Mouse (Mus musculus): Measurements from ENCODE around the gene Rapsn. TPM values are rescaled to one million over a fixed set of nuclear protein-coding genes. Genes with fewer than 3 reads are reported as not detected.

Rapsn gene
- polyA plus RNA-seq, 1 experiment from 2014 or later = 3.0 TPM

DNA sequence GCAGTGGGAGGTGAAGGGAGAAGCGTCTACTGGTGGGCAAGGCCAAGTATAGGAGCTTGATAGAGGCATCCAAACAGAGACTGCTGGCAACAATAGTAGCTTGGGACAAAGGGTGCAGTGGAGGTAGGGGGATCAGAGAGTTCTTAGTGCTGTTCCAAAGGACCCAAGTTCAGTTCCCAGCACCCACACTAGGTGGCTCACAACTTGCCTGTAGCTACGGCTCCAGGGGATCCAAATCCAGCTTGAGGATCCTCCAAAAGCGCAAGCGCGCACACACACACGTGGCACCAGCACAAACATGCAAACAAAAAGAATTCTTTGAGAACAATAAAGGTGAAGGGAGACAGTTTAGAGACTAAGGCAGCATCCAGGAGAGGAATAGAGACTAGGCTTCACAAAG is 28.8 kb downstream of the Rapsn start:
- Histone ChIP-seq H3K36me3 (ENCODE audit: insufficient read depth, low read length) (peaks cover 61% of the 10 kb centered on the region), H3K27me3 (ENCODE audit: insufficient read depth, low read length) (no peaks in the 10 kb centered on the region), H3K4me1 (ENCODE audit: insufficient read depth, low read length) (peaks cover 15% of the 10 kb centered on the region), H3K4me2 (replicated peaks; ENCODE audit: low read depth, low read length) (no peak overlapping the region), H3K27ac (ENCODE audit: low read length) (no peak overlapping the region), H3K4me3 (ENCODE audit: low read length) (no peak overlapping the region), H3K9me3 (ENCODE audit: low read length) (no peaks in the 10 kb centered on the region), H3K9ac (replicated peaks; ENCODE audit: low read length) (no peak overlapping the region)
- ATAC-seq (ENCODE audit: low FRiP score, low TSS enrichment) = no peak
- WGBS = 82% methylated on average over 6 of the region's 6 CpGs

DNA sequence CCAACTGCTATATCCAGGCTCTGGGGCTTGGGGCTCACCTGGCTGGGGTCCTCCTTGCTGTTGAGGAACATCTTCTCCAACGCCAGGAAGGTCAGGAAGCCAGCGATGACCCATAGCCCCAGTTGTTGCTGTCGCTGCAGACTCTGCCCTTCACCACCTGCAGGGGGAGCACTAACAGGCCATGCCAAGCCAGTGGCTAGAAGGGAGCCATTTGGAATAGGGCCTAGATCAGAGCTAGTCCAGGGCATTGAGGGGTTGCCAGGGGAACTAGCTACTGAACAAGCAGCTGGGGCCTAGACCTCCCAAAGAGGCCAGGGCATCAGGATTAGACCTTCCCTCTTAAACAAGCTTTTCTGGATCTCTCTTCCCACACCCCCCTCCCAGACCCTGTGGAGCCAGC is 30.1 kb downstream of the Rapsn start:
- no peak overlapping the region for H3K9ac ChIP-seq (replicated peaks; ENCODE audit: low read length)
- WGBS = 46% methylated on average over 3 of the region's 3 CpGs
- no peak for ATAC-seq (ENCODE audit: low FRiP score, low TSS enrichment)
- H3K27me3 ChIP-seq (ENCODE audit: insufficient read depth, low read length) = no peaks in the 10 kb centered on the region
- no peak overlapping the region for H3K27ac ChIP-seq (ENCODE audit: low read length)
- H3K4me1 ChIP-seq (ENCODE audit: insufficient read depth, low read length) = peaks cover 17% of the 10 kb centered on the region
- H3K9me3 ChIP-seq (ENCODE audit: low read length) = no peaks in the 10 kb centered on the region
- H3K4me2 ChIP-seq (replicated peaks; ENCODE audit: low read depth, low read length) = no peak overlapping the region
- no peak overlapping the region for H3K4me3 ChIP-seq (ENCODE audit: low read length)
- peaks cover 50% of the 10 kb centered on the region for H3K36me3 ChIP-seq (ENCODE audit: insufficient read depth, low read length)

DNA sequence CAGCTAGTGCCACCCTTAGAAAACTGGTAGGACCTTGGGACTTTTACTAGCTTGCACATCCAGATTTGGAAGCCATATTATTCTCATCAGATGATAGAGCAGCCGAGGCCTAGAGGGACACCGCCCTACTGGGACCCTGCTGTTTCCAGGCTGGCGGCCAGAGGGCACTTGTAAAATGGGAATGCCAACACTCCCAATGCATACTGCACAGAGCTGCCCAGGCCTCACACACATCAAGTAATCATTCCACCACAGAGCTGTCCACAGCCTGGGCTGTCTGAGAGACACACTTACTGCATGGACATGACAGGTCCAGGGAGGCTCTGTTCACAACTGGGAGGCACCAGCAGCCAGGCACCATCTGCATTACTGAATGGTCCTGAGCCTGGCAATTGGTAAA is 31.0 kb downstream of the Rapsn start:
- Histone ChIP-seq H3K27me3 (ENCODE audit: insufficient read depth, low read length) (no peaks in the 10 kb centered on the region), H3K4me3 (ENCODE audit: low read length) (no peak overlapping the region), H3K27ac (ENCODE audit: low read length) (no peak overlapping the region), H3K9ac (replicated peaks; ENCODE audit: low read length) (no peak overlapping the region), H3K4me2 (replicated peaks; ENCODE audit: low read depth, low read length) (no peak overlapping the region), H3K9me3 (ENCODE audit: low read length) (no peaks in the 10 kb centered on the region), H3K4me1 (ENCODE audit: insufficient read depth, low read length) (peaks cover 24% of the 10 kb centered on the region), H3K36me3 (ENCODE audit: insufficient read depth, low read length) (peaks cover 45% of the 10 kb centered on the region)
- ATAC-seq (ENCODE audit: low FRiP score, low TSS enrichment) = no peak
- WGBS = 89% methylated on average over 3 of the region's 3 CpGs

DNA sequence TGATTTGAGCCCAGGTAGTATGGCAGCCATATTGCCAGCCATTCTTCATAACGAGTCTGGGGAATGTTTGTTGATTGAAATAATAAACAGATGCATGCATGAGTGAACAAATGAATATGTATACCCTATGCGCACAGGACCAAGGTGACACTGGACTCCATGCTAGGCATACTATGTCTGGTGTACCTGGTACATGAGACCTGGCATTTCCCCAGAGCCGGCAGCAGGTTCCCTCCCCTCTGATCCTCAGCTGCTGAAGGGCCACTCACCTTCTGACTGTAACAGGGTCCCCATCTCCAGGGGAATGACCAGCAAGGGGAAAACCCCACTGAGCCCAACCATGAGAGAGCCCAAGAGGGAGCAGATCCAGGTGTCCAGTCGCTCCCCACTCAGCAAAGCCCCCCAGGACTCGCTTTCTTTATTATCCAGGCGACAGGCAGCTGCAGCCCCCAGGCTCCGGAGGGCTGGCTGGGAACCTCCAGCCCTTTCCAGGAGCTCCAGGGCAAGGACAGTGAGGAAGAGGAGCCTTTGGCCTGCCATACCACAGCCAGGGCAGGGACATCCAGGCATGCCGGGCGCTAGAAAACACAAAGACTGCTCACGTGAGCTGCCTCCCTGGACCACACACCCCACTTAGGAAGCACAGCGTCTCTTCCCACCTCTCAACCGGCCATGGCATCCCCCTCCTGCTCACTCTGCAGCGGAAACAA is 32.9 kb downstream of the Rapsn start:
- WGBS = 50% methylated on average over 13 of the region's 13 CpGs

DNA sequence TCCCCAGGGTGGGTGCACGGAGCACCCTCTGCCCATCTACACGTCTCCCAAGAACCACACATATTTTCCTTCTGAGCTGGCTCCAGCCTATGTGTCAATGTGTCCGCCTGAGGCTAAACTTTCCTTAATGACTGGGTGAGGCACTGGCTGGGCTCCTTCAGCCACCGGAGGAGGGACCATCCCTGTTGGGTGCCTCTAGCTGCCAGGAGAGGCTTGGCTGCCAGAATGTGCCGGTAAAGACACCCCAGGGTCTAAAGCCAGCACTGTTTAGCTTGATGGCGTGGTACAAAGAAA is 33.4 kb downstream of the Rapsn start:
- Histone ChIP-seq H3K4me3 (ENCODE audit: low read length) (peak overlapping the region; percentile 74), H3K4me2 (replicated peaks; ENCODE audit: low read depth, low read length) (peak overlapping the region; percentile 92), H3K36me3 (ENCODE audit: insufficient read depth, low read length) (peaks cover 23% of the 10 kb centered on the region), H3K9ac (replicated peaks; ENCODE audit: low read length) (peak overlapping the region; percentile 81), H3K27me3 (ENCODE audit: insufficient read depth, low read length) (no peaks in the 10 kb centered on the region), H3K27ac (ENCODE audit: low read length) (no peak overlapping the region), H3K9me3 (ENCODE audit: low read length) (no peaks in the 10 kb centered on the region), H3K4me1 (ENCODE audit: insufficient read depth, low read length) (peaks cover 20% of the 10 kb centered on the region)
- WGBS = 48% methylated on average over 6 of the region's 6 CpGs
- ATAC-seq (ENCODE audit: low FRiP score, low TSS enrichment) = no peak

More for the DNA sequence above, 32.9 kb downstream of the Rapsn start:
- Histone ChIP-seq H3K4me1 (ENCODE audit: insufficient read depth, low read length) (peaks cover 20% of the 10 kb centered on the region), H3K36me3 (ENCODE audit: insufficient read depth, low read length) (peaks cover 28% of the 10 kb centered on the region), H3K27me3 (ENCODE audit: insufficient read depth, low read length) (no peaks in the 10 kb centered on the region), H3K4me3 (ENCODE audit: low read length) (peak overlapping the region; percentile 74), H3K27ac (ENCODE audit: low read length) (no peak overlapping the region), H3K9me3 (ENCODE audit: low read length) (no peaks in the 10 kb centered on the region), H3K4me2 (replicated peaks; ENCODE audit: low read depth, low read length) (peak overlapping the region; percentile 92), H3K9ac (replicated peaks; ENCODE audit: low read length) (peak overlapping the region; percentile 81)
- no peak for ATAC-seq (ENCODE audit: low FRiP score, low TSS enrichment)

DNA sequence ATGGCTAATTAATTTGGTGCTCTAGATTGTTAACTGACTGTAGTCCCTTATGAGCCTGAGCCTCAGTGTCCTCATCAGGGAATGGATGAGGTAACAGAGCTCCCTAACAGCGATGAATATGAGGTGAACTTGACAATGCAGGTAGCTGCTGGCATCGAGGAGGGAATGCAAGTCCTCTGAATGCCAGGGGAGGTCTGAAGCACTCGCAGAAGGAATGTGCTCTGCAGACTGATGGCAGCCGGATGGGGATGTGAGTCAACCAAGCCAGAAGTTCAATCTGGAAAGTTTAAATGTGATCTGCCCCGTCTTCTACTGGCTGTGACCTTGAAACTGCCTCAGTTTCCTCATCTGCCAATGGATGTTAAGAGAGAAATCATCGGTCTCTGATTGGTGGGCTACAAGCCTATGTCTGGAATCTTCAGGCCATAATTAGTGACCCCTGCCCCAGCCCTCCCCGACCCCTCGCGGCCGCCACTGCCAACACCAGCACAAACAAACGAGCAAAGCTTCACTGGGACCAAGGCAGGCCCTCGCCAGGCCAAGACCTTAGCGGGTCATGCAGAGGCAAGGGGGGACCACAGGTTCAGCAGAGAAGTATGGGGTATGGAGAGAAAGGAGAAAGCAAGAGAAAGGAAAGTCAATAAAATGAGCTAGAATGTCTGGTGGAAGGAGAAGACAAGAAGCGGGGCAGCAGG is 34.0 kb downstream of the Rapsn start:
- Histone ChIP-seq H3K4me3 (ENCODE audit: low read length) (peak overlapping the region; percentile 74), H3K27me3 (ENCODE audit: insufficient read depth, low read length) (no peaks in the 10 kb centered on the region), H3K9ac (replicated peaks; ENCODE audit: low read length) (peak overlapping the region; percentile 81), H3K4me2 (replicated peaks; ENCODE audit: low read depth, low read length) (peak overlapping the region; percentile 92), H3K36me3 (ENCODE audit: insufficient read depth, low read length) (0 out of 2 replicates have a peak, but pooled peaks cover 17% of the 10 kb centered on the region), H3K4me1 (ENCODE audit: insufficient read depth, low read length) (peaks cover 20% of the 10 kb centered on the region), H3K27ac (ENCODE audit: low read length) (peak overlapping the region; percentile 78), H3K9me3 (ENCODE audit: low read length) (no peaks in the 10 kb centered on the region)
- 5% methylated on average over 14 of the region's 14 CpGs for WGBS
- peak; percentile 4 for ATAC-seq (ENCODE audit: low FRiP score, low TSS enrichment)

DNA sequence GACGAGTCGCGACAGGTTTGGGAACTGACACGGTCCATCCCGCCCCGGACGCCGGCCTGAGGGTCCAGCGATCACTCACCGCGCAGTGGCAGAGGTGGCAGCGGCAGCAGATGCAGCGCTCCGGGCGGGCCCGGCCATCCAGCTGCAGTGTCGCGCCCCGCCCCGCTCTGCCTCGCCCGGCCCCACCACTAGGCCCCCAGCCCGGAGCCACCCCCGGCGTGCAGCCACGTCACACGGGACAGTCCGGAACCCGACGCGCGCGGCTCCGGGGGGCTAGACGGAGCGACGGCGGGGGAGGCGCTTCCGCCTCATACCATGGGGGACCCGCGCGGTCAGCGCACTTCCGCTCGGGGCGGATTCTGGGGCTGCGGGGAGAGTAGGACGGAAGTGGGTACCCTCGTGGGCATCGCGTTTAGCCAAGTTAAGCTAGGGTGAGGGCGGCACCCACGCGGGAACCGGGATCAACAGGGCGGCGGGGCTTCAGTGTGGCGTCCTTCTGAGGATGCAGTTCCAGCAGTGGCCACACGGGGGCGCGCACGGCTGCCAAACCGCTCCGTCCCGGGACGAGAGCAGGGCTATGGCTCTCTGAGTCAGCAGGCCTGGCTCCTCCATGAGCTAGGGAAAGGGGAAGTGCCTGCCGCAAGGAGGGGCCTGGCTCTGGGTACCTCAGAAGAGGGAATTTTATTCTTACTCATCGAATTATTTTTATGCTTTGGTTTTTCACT is 34.8 kb downstream of the Rapsn start, which contains the start of gene Slc39a13:
Gene Slc39a13 (minus strand): TSS at position 342 of the 725 bp plus-strand sequence.
- Histone ChIP-seq H3K9ac (replicated peaks; ENCODE audit: low read length) (peak within 1 kb of the TSS; percentile 81), H3K27ac (ENCODE audit: low read length) (peak within 1 kb of the TSS; percentile 78), H3K4me2 (replicated peaks; ENCODE audit: low read depth, low read length) (peak within 1 kb of the TSS; percentile 92), H3K4me1 (ENCODE audit: insufficient read depth, low read length) (peaks cover 20% of the 10 kb centered on the region), H3K9me3 (ENCODE audit: low read length) (no peaks in the 10 kb centered on the region), H3K36me3 (ENCODE audit: insufficient read depth, low read length) (0 out of 2 replicates have a peak, but pooled peaks cover 11% of the 10 kb centered on the region), H3K4me3 (ENCODE audit: low read length) (peak within 1 kb of the TSS; percentile 74), H3K27me3 (ENCODE audit: insufficient read depth, low read length) (no peaks in the 10 kb centered on the region)
- peak; percentile 98 for ATAC-seq (ENCODE audit: low FRiP score, low TSS enrichment)
- under 1% methylated on average over 66 of the region's 69 CpGs for WGBS

DNA sequence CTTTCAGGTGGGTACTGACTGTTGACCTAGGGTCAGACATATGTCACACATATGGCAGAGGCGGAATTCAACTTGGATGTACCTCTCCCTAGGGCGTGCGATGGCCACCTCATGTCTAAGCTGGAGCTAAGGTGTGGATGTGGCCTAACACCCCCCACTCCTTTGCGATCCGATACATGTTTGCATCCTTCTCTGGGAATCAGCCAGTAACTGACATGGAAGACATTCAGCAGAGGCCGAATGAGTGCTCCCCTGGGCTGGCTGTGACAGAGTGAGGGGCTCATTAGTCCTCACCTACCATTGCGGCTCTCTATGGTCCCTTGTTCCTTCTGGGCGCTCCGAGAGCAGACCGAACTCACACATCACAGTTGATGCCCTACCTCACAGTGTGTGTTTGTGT is 35.6 kb downstream of the Rapsn start:
- no peak for ATAC-seq (ENCODE audit: low FRiP score, low TSS enrichment)
- no peaks in the 10 kb centered on the region for H3K27me3 ChIP-seq (ENCODE audit: insufficient read depth, low read length)
- peak overlapping the region; percentile 81 for H3K9ac ChIP-seq (replicated peaks; ENCODE audit: low read length)
- H3K9me3 ChIP-seq (ENCODE audit: low read length) = no peaks in the 10 kb centered on the region
- H3K27ac ChIP-seq (ENCODE audit: low read length) = peak overlapping the region; percentile 78
- H3K36me3 ChIP-seq (ENCODE audit: insufficient read depth, low read length) = 0 out of 2 replicates have a peak, but pooled peaks cover 11% of the 10 kb centered on the region
- WGBS = 87% methylated on average over 10 of the region's 10 CpGs
- H3K4me3 ChIP-seq (ENCODE audit: low read length) = peak overlapping the region; percentile 74
- H3K4me2 ChIP-seq (replicated peaks; ENCODE audit: low read depth, low read length) = peak overlapping the region; percentile 92
- peaks cover 20% of the 10 kb centered on the region for H3K4me1 ChIP-seq (ENCODE audit: insufficient read depth, low read length)

DNA sequence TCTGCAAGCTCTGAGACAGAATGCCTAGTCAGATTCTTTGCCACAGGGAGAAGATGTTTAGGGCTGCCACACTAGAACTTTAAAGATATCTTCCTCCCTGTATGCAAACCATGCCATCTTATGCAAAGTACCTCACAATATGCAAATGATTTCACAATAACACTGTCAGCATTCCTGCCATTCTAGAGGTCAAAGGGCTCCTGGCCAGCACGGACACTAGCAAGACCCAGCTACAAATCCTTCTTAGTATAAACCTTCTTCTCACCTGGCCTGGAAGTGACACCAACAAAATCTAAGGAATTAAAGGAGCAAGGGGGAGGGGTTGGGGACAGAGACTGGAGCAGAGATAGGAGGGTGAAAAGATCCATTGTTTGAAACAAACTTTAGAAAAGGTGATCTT is 36.7 kb downstream of the Rapsn start:
- WGBS = 14% methylated on average over 1 of the region's 1 CpGs

More for the DNA sequence above, 36.7 kb downstream of the Rapsn start:
- H3K4me2 ChIP-seq (replicated peaks; ENCODE audit: low read depth, low read length) = no peak overlapping the region
- no peaks in the 10 kb centered on the region for H3K9me3 ChIP-seq (ENCODE audit: low read length)
- 0 out of 2 replicates have a peak, but pooled peaks cover 1% of the 10 kb centered on the region for H3K36me3 ChIP-seq (ENCODE audit: insufficient read depth, low read length)
- H3K4me3 ChIP-seq (ENCODE audit: low read length) = no peak overlapping the region
- H3K27me3 ChIP-seq (ENCODE audit: insufficient read depth, low read length) = no peaks in the 10 kb centered on the region
- peaks cover 20% of the 10 kb centered on the region for H3K4me1 ChIP-seq (ENCODE audit: insufficient read depth, low read length)
- H3K9ac ChIP-seq (replicated peaks; ENCODE audit: low read length) = no peak overlapping the region
- H3K27ac ChIP-seq (ENCODE audit: low read length) = no peak overlapping the region
- no peak for ATAC-seq (ENCODE audit: low FRiP score, low TSS enrichment)

Measured in kidney, embryonic 16.5 days (tissue).